Mouse (Mus musculus) kidney, adult 2 months (tissue): ENCODE measurements at regions not wholly inside any gene's neighbourhood (a gene's known extent, or its start where the extent isn't known, plus 50 kb on each side); places are given as distances from the start of the nearest gene placed in this dataset.

Source experiments
- CTCF ChIP-seq: fragments of 200-500 bp; conservative IDR thresholded peaks from 2 replicates; pipeline ENCODE4 v1.5.1; 2011; ENCODE audit warnings: low read depth, mild to moderate bottlenecking, control low read depth, low read length, moderate library complexity, mixed read lengths; ENCODE audit not compliant: insufficient read depth, insufficient read length
- POLR2A ChIP-seq: fragments of 200-500 bp; IDR thresholded peaks from one replicate; pipeline ENCODE4 v1.6.1; 2011; ENCODE audit warnings: low read depth, low read length, control low read depth

GRCm38 (mm10) chr3:56397851-56398496 lies 214.5 kb upstream of the Nbea start:
- no peak for TF ChIP-seq POLR2A
- TF ChIP-seq CTCF, result no peak
